Mouse (Mus musculus): Measurements from ENCODE around the gene Olfr224. TPM values are rescaled to one million over a fixed set of nuclear protein-coding genes. Genes with fewer than 3 reads are reported as not detected.

The Olfr224 gene
- under 1 TPM; 0.24 to 0.29 TPM for polyA plus RNA-seq (2017; shearing (Covaris generic))

GRCm38 (mm10) chr11:58570405-58570804, at the start of gene Olfr224:
Olfr224 (minus strand) TSS chr11:58570553.

GRCm38 (mm10) chr11:58615975-58616374, 45.6 kb upstream of the Olfr224 start, which contains the start of gene 2210407C18Rik:
2210407C18Rik (minus strand) TSS chr11:58616075.

GRCm38 (mm10) chr11:58594814-58595213, 24.5 kb upstream of the Olfr224 start, which contains the start of gene Olfr324:
Olfr324 (plus strand) TSS chr11:58595114.

GRCm38 (mm10) chr11:58577430-58577829, 7.1 kb upstream of the Olfr224 start, which contains the start of gene Olfr325:
Olfr325 (plus strand) TSS chr11:58577730.

GRCm38 (mm10) chr11:58555536-58555935, 14.8 kb downstream of the Olfr224 start, which contains the start of gene Olfr328:
Olfr328 (minus strand) TSS chr11:58555636.

GRCm38 (mm10) chr11:58546322-58546721, 24.0 kb downstream of the Olfr224 start, which contains the start of gene Olfr329-ps:
Olfr329-ps (minus strand) TSS chr11:58546422.

GRCm38 (mm10) chr11:58534736-58535135, 35.6 kb downstream of the Olfr224 start, which contains the start of gene Olfr330:
Olfr330 (minus strand) TSS chr11:58534836.

Other genes with a start within 250 kb of the Olfr224 start
- gene Zfp672, start 240.2 kb downstream of the Olfr224 start, polyA plus RNA-seq (2017; shearing (Covaris generic)), result 10 to 100 TPM; 43.4 to 43.9 TPM
- 10 to 100 TPM; 19.0 to 36.8 TPM for gene Sh3bp5l, start 239.8 kb downstream of the Olfr224 start, polyA plus RNA-seq (2017; shearing (Covaris generic))
- gene Lypd8, start 191.5 kb downstream of the Olfr224 start, polyA plus RNA-seq (2017; shearing (Covaris generic)), result 1 to 10 TPM in 1 of 2 experiments, under 1 TPM in 1; 0.17 to 2.9 TPM
- gene 1810065E05Rik, start 149.4 kb downstream of the Olfr224 start, polyA plus RNA-seq (2017; shearing (Covaris generic)), result under 1 TPM in 1 of 2 experiments, not detected in 1; 0.61 TPM
- gene Gm12253, start 138.0 kb downstream of the Olfr224 start, polyA plus RNA-seq (2017; shearing (Covaris generic)), result 1 to 10 TPM in 1 of 2 experiments, under 1 TPM in 1; 0.42 to 1.0 TPM
- not detected for gene Lypd9, start 117.6 kb downstream of the Olfr224 start, polyA plus RNA-seq (2017; shearing (Covaris generic))
- under 1 TPM in 1 of 2 experiments, not detected in 1; 0.11 TPM for gene Olfr30, start 108.3 kb downstream of the Olfr224 start, polyA plus RNA-seq (2017; shearing (Covaris generic))
- gene Olfr332, start 78.0 kb downstream of the Olfr224 start, polyA plus RNA-seq (2017; shearing (Covaris generic)), result under 1 TPM in 1 of 2 experiments, not detected in 1; 0.72 TPM
- under 1 TPM in 1 of 2 experiments, not detected in 1; 0.67 TPM for gene Olfr331, start 68.0 kb downstream of the Olfr224 start, polyA plus RNA-seq (2017; shearing (Covaris generic))
- gene Olfr330, start 35.7 kb downstream of the Olfr224 start, polyA plus RNA-seq (2017; shearing (Covaris generic)), result 1 to 10 TPM in 1 of 2 experiments, not detected in 1; 3.3 TPM
- gene Olfr329-ps, start 24.1 kb downstream of the Olfr224 start, polyA plus RNA-seq (2017; shearing (Covaris generic)), result not detected
- gene Olfr328, start 14.9 kb downstream of the Olfr224 start, polyA plus RNA-seq (2017; shearing (Covaris generic)), result 1 to 10 TPM in 1 of 2 experiments, not detected in 1; 1.3 TPM
- not detected for gene Olfr325, start 7.2 kb upstream of the Olfr224 start, polyA plus RNA-seq (2017; shearing (Covaris generic))
- not detected for gene Olfr324, start 24.6 kb upstream of the Olfr224 start, polyA plus RNA-seq (2017; shearing (Covaris generic))
- under 1 TPM in 1 of 2 experiments, not detected in 1; 0.66 TPM for gene 2210407C18Rik, start 45.5 kb upstream of the Olfr224 start, polyA plus RNA-seq (2017; shearing (Covaris generic))
- gene Olfr323, start 59.9 kb upstream of the Olfr224 start, polyA plus RNA-seq (2017; shearing (Covaris generic)), result not detected
- gene Trim58, start 69.9 kb upstream of the Olfr224 start, polyA plus RNA-seq (2017; shearing (Covaris generic)), result under 1 TPM; 0.07 to 0.29 TPM
- not detected for gene Olfr322, start 88.2 kb upstream of the Olfr224 start, polyA plus RNA-seq (2017; shearing (Covaris generic))
- gene Olfr320, start 110.5 kb upstream of the Olfr224 start, polyA plus RNA-seq (2017; shearing (Covaris generic)), result under 1 TPM in 1 of 2 experiments, not detected in 1; 0.48 TPM
- under 1 TPM in 1 of 2 experiments, not detected in 1; 0.10 TPM for gene Olfr319, start 128.6 kb upstream of the Olfr224 start, polyA plus RNA-seq (2017; shearing (Covaris generic))
- gene Olfr318, start 153.5 kb upstream of the Olfr224 start, polyA plus RNA-seq (2017; shearing (Covaris generic)), result under 1 TPM; 0.07 to 0.40 TPM
- gene Olfr317, start 168.7 kb upstream of the Olfr224 start, polyA plus RNA-seq (2017; shearing (Covaris generic)), result not detected
- not detected for gene Olfr316, start 182.2 kb upstream of the Olfr224 start, polyA plus RNA-seq (2017; shearing (Covaris generic))
- not detected for gene Olfr315, start 202.6 kb upstream of the Olfr224 start, polyA plus RNA-seq (2017; shearing (Covaris generic))
- under 1 TPM in 1 of 2 experiments, not detected in 1; 0.39 TPM for gene Olfr314, start 212.4 kb upstream of the Olfr224 start, polyA plus RNA-seq (2017; shearing (Covaris generic))
- gene Fam183b, start 231.4 kb upstream of the Olfr224 start, polyA plus RNA-seq (2017; shearing (Covaris generic)), result not detected
- not detected for gene Olfr313, start 244.4 kb upstream of the Olfr224 start, polyA plus RNA-seq (2017; shearing (Covaris generic))